Mouse (Mus musculus): ENCODE measurements at regions not wholly inside any gene's neighbourhood (a gene's known extent, or its start where the extent isn't known, plus 50 kb on each side); places are given as distances from the start of the nearest gene placed in this dataset.

DNA sequence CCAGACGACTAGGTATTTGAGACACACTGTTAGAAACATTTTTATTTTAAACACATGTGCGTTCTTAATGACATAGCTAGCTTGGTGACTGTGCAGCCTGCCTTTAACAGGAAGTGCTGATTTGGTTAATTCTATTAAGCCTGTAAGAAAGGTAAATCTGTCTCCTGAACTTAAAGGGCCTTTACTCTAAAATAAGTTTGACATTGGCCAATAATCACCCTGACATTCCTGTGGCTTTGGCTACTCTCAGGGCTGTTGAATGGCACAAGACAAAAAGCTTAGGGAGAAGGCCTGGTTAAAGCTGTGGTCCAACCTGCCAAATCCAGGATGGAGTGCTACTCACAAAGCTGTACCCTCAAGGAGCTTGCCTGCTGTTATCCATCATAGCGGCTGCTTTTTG lies 201.0 kb upstream of the Rspo3 start:
- TF ChIP-seq POLR2A (IDR thresholded peaks at IDR 0.05; ENCODE audit: borderline replicate concordance, extremely low read depth, low read depth, low read length) = no peak
- TF ChIP-seq CTCF (IDR thresholded peaks at IDR 0.05; ENCODE audit: insufficient read depth, low read length) = no peak
